Mouse (Mus musculus) cortical plate, adult 2 months (tissue): ENCODE measurements at regions not wholly inside any gene's neighbourhood (a gene's known extent, or its start where the extent isn't known, plus 50 kb on each side); places are given as distances from the start of the nearest gene placed in this dataset.
A peak's percentile ranks its signal among the peaks of the same experiment; 100 is the strongest.
"Not testable (repeated sequence)": the region's sequence is repeated elsewhere in the genome, so short reads cannot be mapped to it uniquely, and the experiment has no call there.

ENCODE experiments used
- H3K27ac ChIP-seq: fragments of 200-500 bp; 2 replicates; pipeline ENCODE4 v1.5.1; 2012; ENCODE audit warnings: low read length, control low read depth, inconsistent platforms; ENCODE audit not compliant: insufficient read depth
- H3K4me1 ChIP-seq: fragments of 200-500 bp; 2 replicates; pipeline ENCODE4 v1.6.1; 2011; ENCODE audit warnings: low read length; ENCODE audit not compliant: control insufficient read depth, insufficient read depth
- H3K4me3 ChIP-seq: fragments of 200-500 bp; 2 replicates; pipeline ENCODE4 v1.5.1; 2011; ENCODE audit warnings: mild to moderate bottlenecking, low read length, control low read depth; ENCODE audit not compliant: insufficient read depth
- CTCF ChIP-seq: fragments of 200-500 bp; IDR thresholded peaks from 2 replicates; pipeline ENCODE4 v1.5.1; 2011; ENCODE audit warnings: mild to moderate bottlenecking, control low read depth, low read length; ENCODE audit not compliant: insufficient read depth; ENCODE audit errors: extremely low read depth
- POLR2A ChIP-seq: fragments of 200-500 bp; IDR thresholded peaks from 2 replicates; pipeline ENCODE4 v1.6.1; 2011; ENCODE audit warnings: mild to moderate bottlenecking, low read length, control low read depth; ENCODE audit not compliant: insufficient read depth; ENCODE audit errors: extremely low read depth

- not testable (repeated sequence) for H3K27ac ChIP-seq, H3K4me3 ChIP-seq, H3K4me1 ChIP-seq
These were observed 303.8 kb upstream of the Gm5152 start for GRCm38 (mm10) chr5:10550115-10550514.

DNA sequence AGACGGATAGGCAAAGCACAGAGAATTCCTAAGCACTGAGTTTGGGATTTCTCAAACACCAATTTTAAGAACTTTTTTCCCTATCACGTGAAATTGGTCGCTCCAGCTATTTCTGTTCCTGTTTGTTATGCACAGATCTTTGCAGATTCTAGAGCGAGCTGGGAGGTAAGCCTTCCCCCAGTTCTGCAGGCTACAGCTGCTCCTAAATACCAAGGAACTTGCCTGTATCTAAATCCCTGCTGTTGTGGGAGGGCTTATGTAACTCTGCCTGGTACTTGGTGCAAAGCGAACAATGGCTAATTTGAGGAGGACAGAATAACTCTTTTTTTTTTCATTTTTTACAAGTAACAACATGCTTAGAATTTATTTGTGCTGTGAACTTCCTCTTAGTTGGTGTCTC, 316.0 kb upstream of the Gm5152 start:
- TF ChIP-seq CTCF (no peak), POLR2A (no peak)
- no peaks in the 10 kb centered on the region for H3K4me1 ChIP-seq
- no peak overlapping the region for H3K4me3 ChIP-seq
- peak overlapping the region; percentile 88 for H3K27ac ChIP-seq

GRCm38 (mm10) chr5:10592392-10592791, 346.1 kb upstream of the Gm5152 start:
- no peak overlapping the region for H3K4me3 ChIP-seq
- no peak for TF ChIP-seq CTCF
- no peak for TF ChIP-seq POLR2A
- no peaks in the 10 kb centered on the region for H3K4me1 ChIP-seq
- no peak overlapping the region for H3K27ac ChIP-seq

- TF ChIP-seq CTCF (no peak), POLR2A (no peak)
- no peak overlapping the region for H3K27ac ChIP-seq
- H3K4me1 ChIP-seq, result no peaks in the 10 kb centered on the region
- H3K4me3 ChIP-seq, result no peak overlapping the region
These were observed 346.8 kb upstream of the Gm8871 start for GRCm38 (mm10) chr5:10600774-10601173.

GRCm38 (mm10) chr5:10633176-10633575, 314.4 kb upstream of the Gm8871 start:
- Histone ChIP-seq H3K4me3 (no peak overlapping the region), H3K27ac (no peak overlapping the region), H3K4me1 (no peaks in the 10 kb centered on the region)
- TF ChIP-seq CTCF (no peak), POLR2A (no peak)

GRCm38 (mm10) chr5:10648075-10648474, 299.5 kb upstream of the Gm8871 start:
- Histone ChIP-seq H3K27ac (no peak overlapping the region), H3K4me3 (no peak overlapping the region), H3K4me1 (no peaks in the 10 kb centered on the region)
- TF ChIP-seq CTCF (no peak), POLR2A (no peak)

DNA sequence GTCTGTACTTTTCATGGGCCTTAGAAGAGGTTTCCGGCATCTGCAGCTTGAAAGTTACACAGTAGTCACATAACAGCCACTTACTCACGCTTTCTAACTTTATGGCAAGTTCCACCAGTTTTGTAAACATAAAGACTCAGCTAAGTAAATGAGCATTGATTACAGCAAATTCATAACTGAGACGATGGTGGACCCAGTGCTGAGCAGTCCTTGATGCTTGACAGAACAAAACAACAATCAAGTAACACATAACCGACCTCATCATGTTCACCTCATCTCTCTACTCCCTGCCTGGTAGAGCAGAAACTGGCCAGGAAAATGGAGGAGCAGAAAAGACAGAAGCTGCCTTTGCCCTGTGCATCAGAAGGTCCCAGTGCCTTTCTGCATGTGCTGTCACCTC, 284.3 kb upstream of the Gm8871 start:
- Histone ChIP-seq H3K4me3 (no peak overlapping the region), H3K27ac (no peak overlapping the region)

DNA sequence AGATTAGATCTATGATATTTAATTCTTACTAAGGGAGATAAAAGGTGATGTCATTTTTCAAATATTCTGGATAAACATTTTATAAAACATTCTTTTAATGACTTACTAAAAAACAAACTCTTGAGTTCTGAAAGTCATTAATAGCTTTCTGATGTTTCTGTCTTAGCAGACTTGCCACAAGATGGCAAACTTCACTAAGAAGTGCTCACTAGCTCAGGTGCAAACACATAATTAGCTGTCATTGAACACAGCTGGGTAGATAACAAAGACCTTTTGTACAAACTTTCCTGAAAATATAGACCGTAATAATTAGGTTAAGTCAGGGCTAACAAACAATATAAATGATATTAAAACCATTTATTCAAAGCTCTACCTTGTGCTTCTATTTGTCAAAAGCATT, 273.4 kb upstream of the Gm8871 start:
- no peak overlapping the region for H3K27ac ChIP-seq
- H3K4me1 ChIP-seq, result no peaks in the 10 kb centered on the region
- TF ChIP-seq POLR2A (no peak), CTCF (no peak)
- no peak overlapping the region for H3K4me3 ChIP-seq

More for the DNA sequence above, 284.3 kb upstream of the Gm8871 start:
- TF ChIP-seq CTCF, result no peak
- TF ChIP-seq POLR2A, result no peak
- no peaks in the 10 kb centered on the region for H3K4me1 ChIP-seq

- TF ChIP-seq CTCF (no peak), POLR2A (no peak)
- Histone ChIP-seq H3K27ac (no peak overlapping the region), H3K4me1 (no peaks in the 10 kb centered on the region), H3K4me3 (no peak overlapping the region)
These were observed 262.1 kb upstream of the Gm8871 start for GRCm38 (mm10) chr5:10685519-10685918.

GRCm38 (mm10) chr5:10727056-10727455, 220.5 kb upstream of the Gm8871 start:
- TF ChIP-seq POLR2A (no peak), CTCF (no peak)
- Histone ChIP-seq H3K27ac (no peak overlapping the region), H3K4me1 (no peaks in the 10 kb centered on the region), H3K4me3 (no peak overlapping the region)

DNA sequence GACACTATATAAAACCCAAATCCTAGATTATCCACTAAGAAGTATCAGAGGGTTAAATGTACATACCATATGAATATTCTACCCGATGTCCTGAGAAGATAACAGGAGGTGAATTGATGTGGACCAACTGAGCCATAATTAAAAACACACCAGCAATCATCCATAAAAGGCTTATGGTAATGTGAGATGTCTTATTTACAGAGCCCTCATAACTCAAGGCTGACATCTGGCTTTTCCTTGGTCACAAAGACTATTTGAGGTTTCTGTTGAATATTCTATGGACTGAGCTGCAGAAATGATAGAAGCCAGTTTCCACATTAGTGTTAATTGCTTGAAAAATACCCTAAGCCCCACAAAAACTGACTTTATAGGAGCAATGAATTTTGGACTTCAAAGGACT, 198.1 kb upstream of the Gm8871 start:
- no peaks in the 10 kb centered on the region for H3K4me1 ChIP-seq
- no peak overlapping the region for H3K27ac ChIP-seq
- no peak for TF ChIP-seq POLR2A
- TF ChIP-seq CTCF, result no peak
- H3K4me3 ChIP-seq, result no peak overlapping the region
